Mouse (Mus musculus) heart, embryonic 13.5 days (tissue): Measurements from ENCODE around the gene Creg1. TPM values are rescaled to one million over a fixed set of nuclear protein-coding genes. Genes with fewer than 3 reads are reported as not detected.

Experiments used
- ATAC-seq: fragments of 200-750 bp; cut with Nextera tagmentation; 2 replicates; pipeline ENCODE4 v1.8.0; 2017; ENCODE audit warnings: moderate TSS enrichment; ENCODE audit not compliant: insufficient number of reproducible peaks, low FRiP score, low TSS enrichment; ENCODE audit errors: extremely low read depth
- H3K27ac ChIP-seq: fragments of 300-500 bp; sonication (generic); replicated peaks from 2 replicates; pipeline ENCODE4 v1.5.1; 2015; ENCODE audit warnings: moderate library complexity, mild to moderate bottlenecking, inconsistent platforms
- H3K27me3 ChIP-seq: fragments of 300-500 bp; sonication (generic); replicated peaks from 2 replicates; pipeline ENCODE4 v1.6.1; 2015; ENCODE audit warnings: mild to moderate bottlenecking, inconsistent platforms
- H3K36me3 ChIP-seq: fragments of 300-500 bp; sonication (generic); 2 replicates; pipeline ENCODE4 v1.6.1; 2015; ENCODE audit warnings: mild to moderate bottlenecking, inconsistent platforms
- H3K4me1 ChIP-seq: fragments of 300-500 bp; sonication (generic); 2 replicates; pipeline ENCODE4 v1.6.1; 2015; ENCODE audit warnings: inconsistent platforms
- H3K4me2 ChIP-seq: fragments of 300-500 bp; sonication (generic); 2 replicates; pipeline ENCODE4 v1.6.1; 2015; ENCODE audit warnings: inconsistent platforms, mild to moderate bottlenecking, moderate library complexity
- H3K4me3 ChIP-seq: fragments of 300-500 bp; sonication (generic); 2 replicates; pipeline ENCODE4 v1.5.1; 2015; ENCODE audit warnings: moderate library complexity, mild to moderate bottlenecking, inconsistent platforms
- H3K9ac ChIP-seq: fragments of 300-500 bp; sonication (generic); 2 replicates; pipeline ENCODE4 v1.6.1; 2015; ENCODE audit warnings: inconsistent platforms, mild to moderate bottlenecking, moderate library complexity
- H3K9me3 ChIP-seq: fragments of 300-500 bp; sonication (generic); 2 replicates; pipeline ENCODE4 v1.6.1; 2016; ENCODE audit warnings: inconsistent platforms
- WGBS: fragments of 180-500 bp; shearing (Covaris S2); methylation state at CpG from one replicate; pipeline ENCODE4 v1.1.7; 2015; ENCODE audit warnings: mixed read lengths; 5-methylcytosine and 5-hydroxymethylcytosine counted together
- polyA plus RNA-seq: library from polyadenylated mRNA; unstranded; fragments of >200 nt; fragmentation: Nextera tagmentation; extraction: Ambion mirVana; gene quantifications from 2 replicates; pipeline ENCODE4 v1.2.1, GENCODE M21; 2015

The Creg1 gene
- polyA plus RNA-seq, 1 experiment from 2014 or later, result 110 TPM

GRCm38 (mm10) chr1:165771491-165771897, 7.9 kb downstream of the Creg1 start:
- peak overlapping the region; percentile 95 for H3K4me2 ChIP-seq
- H3K4me3 ChIP-seq, result peak overlapping the region; percentile 32
- under 1% methylated on average over 12 of the region's 12 CpGs for WGBS
- H3K9me3 ChIP-seq, result no peaks in the 10 kb centered on the region
- H3K27ac ChIP-seq, result peak overlapping the region; percentile 70; the same call in 1 of the 2 replicates
- peak overlapping the region; percentile 47; the same call in 1 of the 2 replicates for H3K9ac ChIP-seq
- peaks cover 33% of the 10 kb centered on the region for H3K36me3 ChIP-seq
- H3K4me1 ChIP-seq, result peaks cover 25% of the 10 kb centered on the region
- peak; percentile 55 for ATAC-seq
- peaks cover 2% of the 10 kb centered on the region; the same call in 1 of the 2 replicates for H3K27me3 ChIP-seq

- H3K4me3 ChIP-seq, result peak overlapping the region; percentile 32
- H3K36me3 ChIP-seq, result peaks cover 33% of the 10 kb centered on the region
- peak overlapping the region; percentile 47; the same call in 1 of the 2 replicates for H3K9ac ChIP-seq
- no peaks in the 10 kb centered on the region for H3K9me3 ChIP-seq
- 39% methylated on average over 9 of the region's 9 CpGs for WGBS
- ATAC-seq, result no peak
- peaks cover 25% of the 10 kb centered on the region for H3K4me1 ChIP-seq
- peak overlapping the region; percentile 95 for H3K4me2 ChIP-seq
- peaks cover 5% of the 10 kb centered on the region; the same call in 1 of the 2 replicates for H3K27me3 ChIP-seq
- H3K27ac ChIP-seq, result no peak overlapping the region
Observed at GRCm38 (mm10) chr1:165771998-165772397, 8.5 kb downstream of the Creg1 start.

GRCm38 (mm10) chr1:165775518-165776294, 12.2 kb downstream of the Creg1 start:
- 53% methylated on average over 19 of the region's 19 CpGs for WGBS
- Histone ChIP-seq H3K9me3 (no peaks in the 10 kb centered on the region), H3K27ac (no peak overlapping the region), H3K4me1 (peaks cover 31% of the 10 kb centered on the region), H3K9ac (no peak overlapping the region), H3K36me3 (peaks cover 24% of the 10 kb centered on the region), H3K4me2 (peak overlapping the region; percentile 52), H3K4me3 (no peak overlapping the region), H3K27me3 (peaks cover 5% of the 10 kb centered on the region; the same call in 1 of the 2 replicates)
- ATAC-seq, result no peak

GRCm38 (mm10) chr1:165779954-165780585, 16.5 kb downstream of the Creg1 start:
- peak overlapping the region; percentile 82 for H3K4me2 ChIP-seq
- H3K9me3 ChIP-seq, result no peaks in the 10 kb centered on the region
- H3K27ac ChIP-seq, result no peak overlapping the region
- peak overlapping the region; percentile 75 for H3K9ac ChIP-seq
- H3K4me3 ChIP-seq, result peak overlapping the region; percentile 54
- 3% methylated on average over 13 of the region's 13 CpGs for WGBS
- no peaks in the 10 kb centered on the region for H3K36me3 ChIP-seq
- H3K4me1 ChIP-seq, result peaks cover 12% of the 10 kb centered on the region
- peaks cover 20% of the 10 kb centered on the region; the same call in 1 of the 2 replicates for H3K27me3 ChIP-seq
- no peak for ATAC-seq

GRCm38 (mm10) chr1:165780586-165781111, 17.1 kb downstream of the Creg1 start:
- Histone ChIP-seq H3K4me2 (peak overlapping the region; percentile 82), H3K36me3 (no peaks in the 10 kb centered on the region), H3K4me1 (peaks cover 12% of the 10 kb centered on the region), H3K9me3 (no peaks in the 10 kb centered on the region), H3K9ac (peak overlapping the region; percentile 75), H3K27me3 (peaks cover 20% of the 10 kb centered on the region; the same call in 1 of the 2 replicates), H3K27ac (no peak overlapping the region), H3K4me3 (peak overlapping the region; percentile 54)
- WGBS, result 3% methylated on average over 20 of the region's 20 CpGs
- ATAC-seq, result 0 out of 2 replicates have a peak, but pooled peaks have one; percentile 58

GRCm38 (mm10) chr1:165781426-165781825, 17.9 kb downstream of the Creg1 start:
- peaks cover 19% of the 10 kb centered on the region; the same call in 1 of the 2 replicates for H3K27me3 ChIP-seq
- no peak overlapping the region for H3K4me3 ChIP-seq
- WGBS, result 77% methylated on average over 9 of the region's 9 CpGs
- no peak overlapping the region for H3K27ac ChIP-seq
- H3K9me3 ChIP-seq, result no peaks in the 10 kb centered on the region
- H3K4me2 ChIP-seq, result peak overlapping the region; percentile 82
- no peak overlapping the region for H3K9ac ChIP-seq
- no peaks in the 10 kb centered on the region for H3K36me3 ChIP-seq
- H3K4me1 ChIP-seq, result peaks cover 10% of the 10 kb centered on the region
- ATAC-seq, result no peak

- H3K4me1 ChIP-seq, result peaks cover 10% of the 10 kb centered on the region
- H3K27me3 ChIP-seq, result peaks cover 15% of the 10 kb centered on the region; the same call in 1 of the 2 replicates
- H3K9me3 ChIP-seq, result no peaks in the 10 kb centered on the region
- no peak overlapping the region for H3K4me2 ChIP-seq
- H3K27ac ChIP-seq, result no peak overlapping the region
- no peak overlapping the region for H3K4me3 ChIP-seq
- H3K36me3 ChIP-seq, result no peaks in the 10 kb centered on the region
- WGBS, result 77% methylated on average over 12 of the region's 12 CpGs
- ATAC-seq, result no peak
- no peak overlapping the region for H3K9ac ChIP-seq
Observed at GRCm38 (mm10) chr1:165781911-165782310, 18.4 kb downstream of the Creg1 start.

- no peak overlapping the region for H3K4me2 ChIP-seq
- H3K9me3 ChIP-seq, result no peaks in the 10 kb centered on the region
- peaks cover 12% of the 10 kb centered on the region; the same call in 1 of the 2 replicates for H3K27me3 ChIP-seq
- no peak overlapping the region for H3K9ac ChIP-seq
- no peak overlapping the region for H3K4me3 ChIP-seq
- H3K4me1 ChIP-seq, result no peaks in the 10 kb centered on the region
- ATAC-seq, result no peak
- no peaks in the 10 kb centered on the region for H3K36me3 ChIP-seq
- no peak overlapping the region for H3K27ac ChIP-seq
- 73% methylated on average over 11 of the region's 11 CpGs for WGBS
Observed at GRCm38 (mm10) chr1:165786296-165786695, 22.8 kb downstream of the Creg1 start.

GRCm38 (mm10) chr1:165788511-165788910, 25.0 kb downstream of the Creg1 start, which contains the start of gene Cd247:
Cd247 (plus strand) TSS chr1:165788681.
- ATAC-seq, result no peak
- Histone ChIP-seq H3K4me3 (no peak within 1 kb of the TSS), H3K27ac (no peak within 1 kb of the TSS), H3K4me2 (no peak within 1 kb of the TSS), H3K9ac (no peak within 1 kb of the TSS), H3K27me3 (no peaks in the 10 kb centered on the region), H3K36me3 (no peaks in the 10 kb centered on the region), H3K4me1 (no peaks in the 10 kb centered on the region), H3K9me3 (no peaks in the 10 kb centered on the region)
- 68% methylated on average over 8 of the region's 8 CpGs for WGBS

- Histone ChIP-seq H3K27ac (no peak overlapping the region), H3K9me3 (no peaks in the 10 kb centered on the region), H3K4me1 (no peaks in the 10 kb centered on the region), H3K36me3 (no peaks in the 10 kb centered on the region), H3K9ac (no peak overlapping the region), H3K27me3 (no peaks in the 10 kb centered on the region), H3K4me3 (no peak overlapping the region), H3K4me2 (no peak overlapping the region)
- ATAC-seq, result no peak
- 80% methylated on average over 17 of the region's 17 CpGs for WGBS
Observed at GRCm38 (mm10) chr1:165789066-165789660, 25.6 kb downstream of the Creg1 start.

- no peak for ATAC-seq
- Histone ChIP-seq H3K36me3 (no peaks in the 10 kb centered on the region), H3K9ac (no peak overlapping the region), H3K4me3 (no peak overlapping the region), H3K4me2 (no peak overlapping the region), H3K4me1 (no peaks in the 10 kb centered on the region), H3K27ac (no peak overlapping the region), H3K9me3 (no peaks in the 10 kb centered on the region), H3K27me3 (no peaks in the 10 kb centered on the region)
- 86% methylated on average over 6 of the region's 6 CpGs for WGBS
Observed at GRCm38 (mm10) chr1:165789963-165790362, 26.4 kb downstream of the Creg1 start.
